Mouse (Mus musculus): Measurements from ENCODE around the gene Rps23.

DNA sequence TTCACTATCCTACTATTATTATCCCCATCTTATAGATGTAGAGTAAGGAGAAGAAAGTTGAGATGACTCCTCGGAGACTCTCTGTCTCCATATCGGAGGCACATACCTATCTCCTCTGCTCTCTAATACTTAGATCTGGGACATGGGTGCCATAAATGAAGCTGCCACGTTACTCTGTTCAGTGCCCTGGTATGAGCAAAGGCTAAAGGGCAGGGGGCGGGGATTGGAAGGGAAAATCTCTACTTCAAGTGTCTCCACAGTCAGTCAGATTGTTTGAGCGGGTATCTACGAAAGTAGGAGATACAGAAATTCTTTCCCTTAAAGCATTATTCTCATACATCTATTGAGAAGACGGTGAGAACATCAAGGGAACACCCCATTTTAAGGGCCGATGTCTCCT, 43.2 kb downstream of the Rps23 start:
- TF ChIP-seq CTCF (IDR thresholded peaks at IDR 0.05; ENCODE audit: borderline replicate concordance, control insufficient read depth, extremely low read depth, insufficient read depth, low read length, poor library complexity) (no peak), POLR2A (IDR thresholded peaks at IDR 0.05; ENCODE audit: control insufficient read depth, extremely low read depth, insufficient read depth, low read length, poor library complexity) (no peak)

Data from thymus, adult 2 months (tissue).